In the genomic region with DNA sequence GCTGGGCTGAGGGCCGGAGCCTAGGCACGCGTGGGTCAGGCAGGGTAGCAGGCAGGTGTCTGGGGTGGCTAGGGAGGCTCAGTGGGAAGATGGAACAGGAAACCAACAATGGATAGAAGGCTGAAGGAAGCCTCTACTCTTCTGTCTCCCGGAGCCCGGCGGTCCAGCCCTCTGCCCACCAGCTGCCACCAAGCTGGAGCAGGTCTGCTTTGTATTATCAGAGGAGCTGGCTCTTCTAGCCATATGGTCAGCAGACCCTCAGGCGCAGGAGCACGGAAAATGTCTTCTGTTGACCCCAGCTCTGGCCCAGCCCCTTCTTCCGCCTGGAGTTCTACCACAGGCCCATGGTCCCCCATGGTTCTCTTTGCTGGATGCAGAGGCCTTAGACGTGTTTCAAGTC, we compare ENCODE assay signal across 16 mouse cellular contexts. TPM values are rescaled to one million over a fixed set of nuclear protein-coding genes. Genes with fewer than 3 reads are reported as not detected.
"Had no signal": no experiment of that assay in that cellular context is flagged by ENCODE, and none has a peak within 500 bp of the region (broad histone marks: within the 10 kb centered on the region; RNA-seq: fewer than 3 reads in every experiment).

No protein-coding gene starts in this region.

- DNase-seq: kidney, adult 2 months; kidney, postnatal 25 days; layer of hippocampus, postnatal 36 days; liver, embryonic 13.5 days; lung, adult 2 months; lung, postnatal 14 days; lung, postnatal 4 days; midbrain, embryonic 14.5 days; thymus, adult 18-20 months; thymus, postnatal 36 days had no signal

- H3K36me3 ChIP-seq: liver, embryonic 13.5 days had no signal

- H3K4me3 ChIP-seq: layer of hippocampus, adult 2 months; left cerebral cortex, adult 2 months; liver, embryonic 13.5 days; neural tube, embryonic 12.5 days had no signal

- H3K9me3 ChIP-seq: liver, embryonic 13.5 days; neural tube, embryonic 12.5 days had no signal

- H3K27ac ChIP-seq: kidney, postnatal 0 days; layer of hippocampus, adult 2 months; left cerebral cortex, adult 2 months; liver, embryonic 13.5 days; neural tube, embryonic 12.5 days had no signal

- H3K4me1 ChIP-seq: liver, embryonic 13.5 days had no signal

- H3K9ac ChIP-seq: liver, embryonic 13.5 days; neural tube, embryonic 12.5 days had no signal

- H3K4me2 ChIP-seq: liver, embryonic 13.5 days; midbrain, embryonic 11.5 days; neural tube, embryonic 12.5 days had no signal

RNA-seq across cellular contexts. Expression of gene Nxph3, which starts 51.0 kb away (rescaled TPM):
- polyA plus RNA-seq: liver, embryonic 16.5 days had no signal
